Mouse (Mus musculus): ENCODE results near the gene Lzic. TPM values are rescaled to one million over a fixed set of nuclear protein-coding genes. Genes with fewer than 3 reads are reported as not detected.
A peak's percentile ranks its signal among the peaks of the same experiment; 100 is the strongest.

Gene Lzic
- polyA plus RNA-seq, 1 experiment from 2014 or later: 57.6 TPM

- Histone ChIP-seq H3K27me3 (ENCODE audit: control insufficient read depth, insufficient read depth, low read length) (no peaks in the 10 kb centered on the region), H3K27ac (ENCODE audit: low read depth, low read length) (no peak overlapping the region), H3K9ac (ENCODE audit: low read length) (no peak overlapping the region), H3K4me2 (ENCODE audit: low read depth, low read length, severe bottlenecking) (no peak overlapping the region), H3K9me3 (ENCODE audit: control insufficient read depth, low read length) (no peaks in the 10 kb centered on the region), H3K4me3 (ENCODE audit: low read depth, low read length) (no peak overlapping the region), H3K4me1 (replicated peaks; ENCODE audit: control insufficient read depth, insufficient read depth, low read length) (no peaks in the 10 kb centered on the region), H3K36me3 (ENCODE audit: control insufficient read depth, insufficient read depth, low read length) (no peaks in the 10 kb centered on the region)
- 83% methylated on average over 6 of the region's 6 CpGs for WGBS
- DNase-seq (ENCODE audit: low spot score) (no peak), ATAC-seq (replicated peaks; ENCODE audit: low FRiP score) (no peak)
Observed at GRCm38 (mm10) chr4:149462305-149462971, 22.6 kb upstream of the Lzic start.

GRCm38 (mm10) chr4:149463435-149463950 is 21.5 kb upstream of the Lzic start:
- 79% methylated on average over 6 of the region's 6 CpGs for WGBS
- Histone ChIP-seq H3K9me3 (ENCODE audit: control insufficient read depth, low read length) (no peaks in the 10 kb centered on the region), H3K9ac (ENCODE audit: low read length) (no peak overlapping the region), H3K36me3 (ENCODE audit: control insufficient read depth, insufficient read depth, low read length) (no peaks in the 10 kb centered on the region; the same call in 1 of the 2 replicates), H3K27me3 (ENCODE audit: control insufficient read depth, insufficient read depth, low read length) (no peaks in the 10 kb centered on the region), H3K4me1 (replicated peaks; ENCODE audit: control insufficient read depth, insufficient read depth, low read length) (no peaks in the 10 kb centered on the region), H3K4me2 (ENCODE audit: low read depth, low read length, severe bottlenecking) (no peak overlapping the region), H3K27ac (ENCODE audit: low read depth, low read length) (no peak overlapping the region), H3K4me3 (ENCODE audit: low read depth, low read length) (no peak overlapping the region)
- DNase-seq (ENCODE audit: low spot score): no peak
- no peak for ATAC-seq (replicated peaks; ENCODE audit: low FRiP score)

- Histone ChIP-seq H3K4me1 (replicated peaks; ENCODE audit: control insufficient read depth, insufficient read depth, low read length) (no peaks in the 10 kb centered on the region), H3K36me3 (ENCODE audit: control insufficient read depth, insufficient read depth, low read length) (peaks cover 6% of the 10 kb centered on the region), H3K9me3 (ENCODE audit: control insufficient read depth, low read length) (no peaks in the 10 kb centered on the region), H3K27me3 (ENCODE audit: control insufficient read depth, insufficient read depth, low read length) (no peaks in the 10 kb centered on the region), H3K4me3 (ENCODE audit: low read depth, low read length) (no peak overlapping the region), H3K4me2 (ENCODE audit: low read depth, low read length, severe bottlenecking) (no peak overlapping the region), H3K9ac (ENCODE audit: low read length) (no peak overlapping the region), H3K27ac (ENCODE audit: low read depth, low read length) (no peak overlapping the region)
- ATAC-seq (replicated peaks; ENCODE audit: low FRiP score): no peak
- DNase-seq (ENCODE audit: low spot score): no peak
- 96% methylated on average over 3 of the region's 3 CpGs for WGBS
Observed at GRCm38 (mm10) chr4:149469557-149469956, 15.5 kb upstream of the Lzic start.

GRCm38 (mm10) chr4:149475096-149475495 is 9.9 kb upstream of the Lzic start:
- H3K36me3 ChIP-seq (ENCODE audit: control insufficient read depth, insufficient read depth, low read length): peaks cover 6% of the 10 kb centered on the region
- no peak overlapping the region for H3K4me3 ChIP-seq (ENCODE audit: low read depth, low read length)
- no peak for DNase-seq (ENCODE audit: low spot score)
- H3K9ac ChIP-seq (ENCODE audit: low read length): no peak overlapping the region
- no peak for ATAC-seq (replicated peaks; ENCODE audit: low FRiP score)
- H3K27me3 ChIP-seq (ENCODE audit: control insufficient read depth, insufficient read depth, low read length): no peaks in the 10 kb centered on the region
- H3K4me2 ChIP-seq (ENCODE audit: low read depth, low read length, severe bottlenecking): no peak overlapping the region
- no peaks in the 10 kb centered on the region for H3K4me1 ChIP-seq (replicated peaks; ENCODE audit: control insufficient read depth, insufficient read depth, low read length)
- no peaks in the 10 kb centered on the region for H3K9me3 ChIP-seq (ENCODE audit: control insufficient read depth, low read length)
- H3K27ac ChIP-seq (ENCODE audit: low read depth, low read length): no peak overlapping the region
- 85% methylated on average over 7 of the region's 7 CpGs for WGBS

GRCm38 (mm10) chr4:149477078-149477477 is 8.0 kb upstream of the Lzic start, which contains the start of gene Tmem274:
Tmem274 (plus strand) TSS chr4:149477378.
- peaks cover 6% of the 10 kb centered on the region for H3K36me3 ChIP-seq (ENCODE audit: control insufficient read depth, insufficient read depth, low read length)
- no peak within 1 kb of the TSS for H3K27ac ChIP-seq (ENCODE audit: low read depth, low read length)
- no peak within 1 kb of the TSS for H3K4me2 ChIP-seq (ENCODE audit: low read depth, low read length, severe bottlenecking)
- H3K4me3 ChIP-seq (ENCODE audit: low read depth, low read length): no peak within 1 kb of the TSS
- no peaks in the 10 kb centered on the region for H3K4me1 ChIP-seq (replicated peaks; ENCODE audit: control insufficient read depth, insufficient read depth, low read length)
- WGBS: 84% methylated on average over 11 of the region's 11 CpGs
- DNase-seq (ENCODE audit: low spot score) (no peak), ATAC-seq (replicated peaks; ENCODE audit: low FRiP score) (no peak)
- no peak within 1 kb of the TSS for H3K9ac ChIP-seq (ENCODE audit: low read length)
- H3K27me3 ChIP-seq (ENCODE audit: control insufficient read depth, insufficient read depth, low read length): no peaks in the 10 kb centered on the region
- no peaks in the 10 kb centered on the region for H3K9me3 ChIP-seq (ENCODE audit: control insufficient read depth, low read length)

- H3K27ac ChIP-seq (ENCODE audit: low read depth, low read length): peak overlapping the region; percentile 57; the same call in 1 of the 2 replicates
- DNase-seq (ENCODE audit: low spot score) (no peak), ATAC-seq (replicated peaks; ENCODE audit: low FRiP score) (no peak)
- H3K4me3 ChIP-seq (ENCODE audit: low read depth, low read length): peak overlapping the region; percentile 76
- peak overlapping the region; percentile 84 for H3K4me2 ChIP-seq (ENCODE audit: low read depth, low read length, severe bottlenecking)
- WGBS: 56% methylated on average over 3 of the region's 3 CpGs
- H3K9me3 ChIP-seq (ENCODE audit: control insufficient read depth, low read length): no peaks in the 10 kb centered on the region
- H3K4me1 ChIP-seq (replicated peaks; ENCODE audit: control insufficient read depth, insufficient read depth, low read length): 0 out of 2 replicates have a peak, but pooled peaks cover 4% of the 10 kb centered on the region
- H3K27me3 ChIP-seq (ENCODE audit: control insufficient read depth, insufficient read depth, low read length): no peaks in the 10 kb centered on the region
- H3K36me3 ChIP-seq (ENCODE audit: control insufficient read depth, insufficient read depth, low read length): peaks cover 2% of the 10 kb centered on the region; the same call in 1 of the 2 replicates
- peak overlapping the region; percentile 71 for H3K9ac ChIP-seq (ENCODE audit: low read length)
Observed at GRCm38 (mm10) chr4:149484566-149484965, 463 bp upstream of the Lzic start.

GRCm38 (mm10) chr4:149485825-149486206 is 787 bp downstream of the Lzic start:
- Histone ChIP-seq H3K27ac (ENCODE audit: low read depth, low read length) (no peak overlapping the region), H3K36me3 (ENCODE audit: control insufficient read depth, insufficient read depth, low read length) (peaks cover 7% of the 10 kb centered on the region; the same call in 1 of the 2 replicates), H3K4me2 (ENCODE audit: low read depth, low read length, severe bottlenecking) (peak overlapping the region; percentile 84), H3K4me3 (ENCODE audit: low read depth, low read length) (peak overlapping the region; percentile 76), H3K9ac (ENCODE audit: low read length) (peak overlapping the region; percentile 71), H3K9me3 (ENCODE audit: control insufficient read depth, low read length) (no peaks in the 10 kb centered on the region), H3K4me1 (replicated peaks; ENCODE audit: control insufficient read depth, insufficient read depth, low read length) (0 out of 2 replicates have a peak, but pooled peaks cover 4% of the 10 kb centered on the region), H3K27me3 (ENCODE audit: control insufficient read depth, insufficient read depth, low read length) (no peaks in the 10 kb centered on the region)
- ATAC-seq (replicated peaks; ENCODE audit: low FRiP score) (0 out of 2 replicates have a peak, but pooled peaks have one; percentile 22), DNase-seq (ENCODE audit: low spot score) (no peak)
- WGBS: 2% methylated on average over 10 of the region's 10 CpGs

- Histone ChIP-seq H3K4me2 (ENCODE audit: low read depth, low read length, severe bottlenecking) (no peak overlapping the region), H3K9me3 (ENCODE audit: control insufficient read depth, low read length) (no peaks in the 10 kb centered on the region), H3K4me3 (ENCODE audit: low read depth, low read length) (no peak overlapping the region), H3K4me1 (replicated peaks; ENCODE audit: control insufficient read depth, insufficient read depth, low read length) (0 out of 2 replicates have a peak, but pooled peaks cover 4% of the 10 kb centered on the region), H3K27me3 (ENCODE audit: control insufficient read depth, insufficient read depth, low read length) (no peaks in the 10 kb centered on the region), H3K36me3 (ENCODE audit: control insufficient read depth, insufficient read depth, low read length) (peaks cover 13% of the 10 kb centered on the region), H3K27ac (ENCODE audit: low read depth, low read length) (no peak overlapping the region), H3K9ac (ENCODE audit: low read length) (no peak overlapping the region)
- WGBS: 95% methylated on average over 12 of the region's 12 CpGs
- DNase-seq (ENCODE audit: low spot score) (no peak), ATAC-seq (replicated peaks; ENCODE audit: low FRiP score) (no peak)
Observed at GRCm38 (mm10) chr4:149487729-149488128, 2.7 kb downstream of the Lzic start.
